Mouse (Mus musculus): ENCODE results near the gene Irf3.

- TF ChIP-seq CTCF (IDR thresholded peaks at IDR 0.05; ENCODE audit: insufficient read depth, low read depth, low read length), result no peak
- TF ChIP-seq POLR2A (IDR thresholded peaks at IDR 0.05; ENCODE audit: insufficient read depth, low read depth, low read length), result no peak
Measured at GRCm38 (mm10) chr7:44975117-44975419, 22.4 kb upstream of the Irf3 start.

Data from olfactory bulb, adult 2 months (tissue).